26 mouse cellular contexts compared by ENCODE assay signal in genomic region chr1:128290295-128290694, GRCm38 (mm10). TPM values are rescaled to one million over a fixed set of nuclear protein-coding genes. Genes with fewer than 3 reads are reported as not detected.
A peak's percentile ranks its signal among the peaks of the same experiment; 100 is the strongest.
DNase-seq lines count a peak whose midpoint lies in the region; ATAC-seq lines count a peak whose summit lies in the region.
"Had no signal": no experiment of that assay in that cellular context is flagged by ENCODE, and none has a peak within 500 bp of the region (broad histone marks: within the 10 kb centered on the region; RNA-seq: fewer than 3 reads in every experiment).

No protein-coding gene starts in this region.

- no peaks in the 10 kb centered on the region for H3K27me3 ChIP-seq in forebrain, embryonic 16.5 days (replicated peaks; ENCODE audit: control insufficient read depth, insufficient read depth, low read length)
- H3K27me3 ChIP-seq in forebrain, embryonic 12.5 days = no peaks in the 10 kb centered on the region
- H3K27me3 ChIP-seq in kidney, embryonic 15.5 days = no peaks in the 10 kb centered on the region
- H3K27me3 ChIP-seq: embryonic facial prominence, embryonic 13.5 days; heart, embryonic 13.5 days; hindbrain, embryonic 15.5 days; liver, embryonic 12.5 days; midbrain, embryonic 12.5 days; neural tube, embryonic 15.5 days had no signal

- H3K4me3 ChIP-seq in forebrain, embryonic 16.5 days (replicated peaks; ENCODE audit: low read length) = no peak overlapping the region
- H3K4me3 ChIP-seq in forebrain, embryonic 12.5 days (replicated peaks) = no peak overlapping the region
- H3K4me3 ChIP-seq in kidney, embryonic 15.5 days (replicated peaks) = no peak overlapping the region
- H3K4me3 ChIP-seq: embryonic facial prominence, embryonic 13.5 days; heart, embryonic 13.5 days; hindbrain, embryonic 15.5 days; liver, embryonic 12.5 days; midbrain, embryonic 12.5 days; neural tube, embryonic 15.5 days had no signal

- H3K27ac ChIP-seq in forebrain, embryonic 16.5 days (ENCODE audit: low read length) = no peak overlapping the region
- H3K27ac ChIP-seq in forebrain, embryonic 12.5 days = no peak overlapping the region
- H3K27ac ChIP-seq in kidney, embryonic 15.5 days = no peak overlapping the region
- H3K27ac ChIP-seq: embryonic facial prominence, embryonic 13.5 days; heart, embryonic 13.5 days; hindbrain, embryonic 15.5 days; liver, embryonic 12.5 days; midbrain, embryonic 12.5 days; neural tube, embryonic 15.5 days had no signal

- ATAC-seq in forebrain, embryonic 16.5 days = peak; percentile 50; the same call in 1 of the 2 replicates
- ATAC-seq in forebrain, embryonic 12.5 days (ENCODE audit: low FRiP score) = no peak
- ATAC-seq in kidney, embryonic 15.5 days (replicated peaks; ENCODE audit: low FRiP score) = no peak
- ATAC-seq: liver, embryonic 12.5 days; liver, postnatal 0 days had no signal

- peak; percentile 55 for DNase-seq in left cerebral cortex, postnatal 4 days
- no peak for DNase-seq in left cerebral cortex, adult 18-20 months (ENCODE audit: low spot score in 2 of 2)
- DNase-seq in layer of hippocampus, adult 9-11 months = peak; percentile 55
- DNase-seq in retina, embryonic 14.5 days (ENCODE audit: low spot score) = peak; percentile 4
- DNase-seq: adrenal gland, postnatal 25 days; B cell, adult 2 months; cerebellum, adult 2 months; gastrocnemius, postnatal 10 days; heart, postnatal 10 days; kidney, adult 2 months; kidney, postnatal 10 days; liver, postnatal 0 days; lung, postnatal 36 days; right cerebral cortex, adult 18-20 months; thymus, postnatal 4 days had no signal

- no peak overlapping the region for H3K4me2 ChIP-seq in forebrain, embryonic 16.5 days (ENCODE audit: low read length)
- no peak overlapping the region for H3K4me2 ChIP-seq in forebrain, embryonic 12.5 days
- no peak overlapping the region for H3K4me2 ChIP-seq in kidney, embryonic 15.5 days
- H3K4me2 ChIP-seq: embryonic facial prominence, embryonic 13.5 days; heart, embryonic 13.5 days; hindbrain, embryonic 15.5 days; liver, embryonic 12.5 days; midbrain, embryonic 12.5 days; neural tube, embryonic 15.5 days had no signal

- WGBS in forebrain, embryonic 16.5 days = 77% methylated on average over 5 of the region's 5 CpGs
- WGBS in forebrain, embryonic 12.5 days = 88% methylated on average over 5 of the region's 5 CpGs
- 88% methylated on average over 5 of the region's 5 CpGs for WGBS in kidney, embryonic 15.5 days

- no peaks in the 10 kb centered on the region for H3K4me1 ChIP-seq in forebrain, embryonic 16.5 days (replicated peaks; ENCODE audit: control insufficient read depth, insufficient read depth, low read length)
- no peaks in the 10 kb centered on the region for H3K4me1 ChIP-seq in forebrain, embryonic 12.5 days
- no peaks in the 10 kb centered on the region for H3K4me1 ChIP-seq in kidney, embryonic 15.5 days
- H3K4me1 ChIP-seq: embryonic facial prominence, embryonic 13.5 days; heart, embryonic 13.5 days; hindbrain, embryonic 15.5 days; liver, embryonic 12.5 days; midbrain, embryonic 12.5 days; neural tube, embryonic 15.5 days had no signal

- intact Hi-C loops in left cerebral cortex, postnatal 4 days (cut with DNase I) = no loop called here

- no peak overlapping the region for H3K9ac ChIP-seq in forebrain, embryonic 16.5 days (replicated peaks; ENCODE audit: low read depth, low read length)
- H3K9ac ChIP-seq in forebrain, embryonic 12.5 days = no peak overlapping the region
- H3K9ac ChIP-seq in kidney, embryonic 15.5 days = no peak overlapping the region
- H3K9ac ChIP-seq: embryonic facial prominence, embryonic 13.5 days; heart, embryonic 13.5 days; hindbrain, embryonic 15.5 days; liver, embryonic 12.5 days; liver, postnatal 0 days; midbrain, embryonic 12.5 days; neural tube, embryonic 15.5 days had no signal

- no peaks in the 10 kb centered on the region for H3K9me3 ChIP-seq in forebrain, embryonic 16.5 days (ENCODE audit: control insufficient read depth, low read length)
- H3K9me3 ChIP-seq in forebrain, embryonic 12.5 days = no peaks in the 10 kb centered on the region
- no peaks in the 10 kb centered on the region for H3K9me3 ChIP-seq in kidney, embryonic 15.5 days (replicated peaks)
- H3K9me3 ChIP-seq: embryonic facial prominence, embryonic 13.5 days; heart, embryonic 13.5 days; hindbrain, embryonic 15.5 days; liver, embryonic 12.5 days; midbrain, embryonic 12.5 days; neural tube, embryonic 15.5 days had no signal

- no peaks in the 10 kb centered on the region for H3K36me3 ChIP-seq in forebrain, embryonic 16.5 days (ENCODE audit: control insufficient read depth, insufficient read depth)
- H3K36me3 ChIP-seq in forebrain, embryonic 12.5 days (replicated peaks) = no peaks in the 10 kb centered on the region; the same call in 1 of the 2 replicates
- no peaks in the 10 kb centered on the region for H3K36me3 ChIP-seq in kidney, embryonic 15.5 days
- H3K36me3 ChIP-seq: heart, embryonic 13.5 days; hindbrain, embryonic 15.5 days; liver, embryonic 12.5 days; neural tube, embryonic 15.5 days had no signal

RNA-seq across cellular contexts. Expression of gene Lct, which starts 37.8 kb away (rescaled TPM):
- polyA plus RNA-seq in forebrain, embryonic 16.5 days (2015; fragmentation: Nextera tagmentation; extraction: Ambion mirVana) = 0.09 and 0.17 TPM in 2 replicates
- 0.13 and 0.24 TPM in 2 replicates for polyA plus RNA-seq in forebrain, embryonic 12.5 days (2016; fragmentation: Nextera tagmentation; extraction: Ambion mirVana)
- 1 to 10 TPM in 1 of 2 experiments, under 1 TPM in 1; 0.79 to 1.0 TPM for total RNA-seq in left cerebral cortex, postnatal 4 days (2021)
- total RNA-seq in left cerebral cortex, adult 18-20 months (2021) = 1 to 10 TPM; 1.2 to 1.3 TPM
- 0.10 TPM in 2 replicates for polyA plus RNA-seq in kidney, embryonic 15.5 days (2015; fragmentation: Nextera tagmentation; extraction: Ambion mirVana)
- total RNA-seq: adrenal gland, adult 18-20 months; heart, adult 8-10 months had no signal
- polyA plus RNA-seq: liver, embryonic 12.5 days had no signal

RNA-seq across cellular contexts. Expression of gene Ubxn4, which starts 46.5 kb away (rescaled TPM):
- 67.4 and 71.1 TPM in 2 replicates for polyA plus RNA-seq in forebrain, embryonic 16.5 days (2015; fragmentation: Nextera tagmentation; extraction: Ambion mirVana)
- 74.5 and 79.6 TPM in 2 replicates for polyA plus RNA-seq in forebrain, embryonic 12.5 days (2016; fragmentation: Nextera tagmentation; extraction: Ambion mirVana)
- 10 to 100 TPM; 56.1 to 63.0 TPM for total RNA-seq in left cerebral cortex, postnatal 4 days (2021)
- 10 to 100 TPM; 47.0 to 47.9 TPM for total RNA-seq in left cerebral cortex, adult 18-20 months (2021)
- 66.7 and 73.1 TPM in 2 replicates for polyA plus RNA-seq in kidney, embryonic 15.5 days (2015; fragmentation: Nextera tagmentation; extraction: Ambion mirVana)

Comparison
In these comparisons a context has a peak if more than half of its experiments do, and no peak if none do; other contexts are left out.
1. DNase-seq: peak in left cerebral cortex, postnatal 4 days (single experiment), layer of hippocampus, adult 9-11 months (single experiment) and retina, embryonic 14.5 days (single experiment); none in left cerebral cortex, adult 18-20 months (0 of 2).